34 mouse cellular contexts compared by ENCODE assay signal in genomic region chr1:169077228-169077627, GRCm38 (mm10).
"Had no signal": no experiment of that assay in that cellular context is flagged by ENCODE, and none has a peak within 500 bp of the region (broad histone marks: within the 10 kb centered on the region; RNA-seq: fewer than 3 reads in every experiment).

No protein-coding gene starts in this region.

- H3K9ac ChIP-seq: heart, embryonic 12.5 days; heart, embryonic 13.5 days; heart, embryonic 15.5 days; hindbrain, embryonic 12.5 days; hindbrain, embryonic 13.5 days; hindbrain, embryonic 14.5 days; hindbrain, embryonic 15.5 days; intestine, embryonic 15.5 days; kidney, embryonic 15.5 days had no signal

- H3K9me3 ChIP-seq: heart, embryonic 10.5 days; heart, embryonic 12.5 days; heart, embryonic 13.5 days; heart, embryonic 15.5 days; hindbrain, embryonic 10.5 days; hindbrain, embryonic 12.5 days; hindbrain, embryonic 13.5 days; hindbrain, embryonic 15.5 days; intestine, embryonic 15.5 days; kidney, embryonic 15.5 days had no signal

- H3K4me2 ChIP-seq: heart, embryonic 12.5 days; heart, embryonic 13.5 days; heart, embryonic 15.5 days; hindbrain, embryonic 12.5 days; hindbrain, embryonic 13.5 days; hindbrain, embryonic 14.5 days; hindbrain, embryonic 15.5 days; intestine, embryonic 15.5 days; kidney, embryonic 15.5 days had no signal

- H3K27ac ChIP-seq: heart, embryonic 10.5 days; heart, embryonic 13.5 days; heart, embryonic 15.5 days; hindbrain, embryonic 10.5 days; hindbrain, embryonic 12.5 days; hindbrain, embryonic 13.5 days; hindbrain, embryonic 14.5 days; hindbrain, embryonic 15.5 days; hindbrain, postnatal 0 days; intestine, embryonic 15.5 days; kidney, embryonic 15.5 days; kidney, postnatal 0 days; layer of hippocampus, adult 2 months; left cerebral cortex, adult 2 months had no signal

- H3K4me3 ChIP-seq: heart, embryonic 10.5 days; heart, embryonic 12.5 days; heart, embryonic 13.5 days; heart, embryonic 15.5 days; hindbrain, embryonic 10.5 days; hindbrain, embryonic 12.5 days; hindbrain, embryonic 13.5 days; hindbrain, embryonic 15.5 days; intestine, embryonic 15.5 days; kidney, embryonic 15.5 days; layer of hippocampus, adult 2 months; left cerebral cortex, adult 2 months had no signal

- H3K27me3 ChIP-seq: heart, embryonic 12.5 days; heart, embryonic 13.5 days; heart, embryonic 15.5 days; hindbrain, embryonic 12.5 days; hindbrain, embryonic 13.5 days; hindbrain, embryonic 15.5 days; intestine, embryonic 15.5 days; kidney, embryonic 15.5 days had no signal

- H3K4me1 ChIP-seq: heart, embryonic 10.5 days; heart, embryonic 12.5 days; heart, embryonic 13.5 days; heart, embryonic 15.5 days; hindbrain, embryonic 10.5 days; hindbrain, embryonic 13.5 days; hindbrain, embryonic 15.5 days; intestine, embryonic 15.5 days had no signal

- DNase-seq: heart, postnatal 10 days; heart, postnatal 14 days; heart, postnatal 36 days; heart, postnatal 4 days; kidney, adult 11 months; kidney, adult 18-20 months; kidney, adult 2 months; kidney, adult 8-10 months; kidney, postnatal 10 days; kidney, postnatal 14 days; kidney, postnatal 25 days; kidney, postnatal 36 days; kidney, postnatal 4 days; layer of hippocampus, adult 9-11 months; layer of hippocampus, postnatal 36 days had no signal

- ATAC-seq: hindbrain, embryonic 16.5 days; hindbrain, postnatal 0 days; inflammation-experienced regulatory T-cells, adult 6 months; intestine, embryonic 15.5 days; intestine, embryonic 16.5 days; intestine, postnatal 0 days had no signal

- H3K36me3 ChIP-seq: heart, embryonic 10.5 days; heart, embryonic 12.5 days; heart, embryonic 13.5 days; heart, embryonic 15.5 days; hindbrain, embryonic 10.5 days; hindbrain, embryonic 12.5 days; hindbrain, embryonic 13.5 days; hindbrain, embryonic 15.5 days; intestine, embryonic 15.5 days; kidney, embryonic 15.5 days had no signal
